Mouse (Mus musculus): Measurements from ENCODE around the gene Khsrp. TPM values are rescaled to one million over a fixed set of nuclear protein-coding genes. Genes with fewer than 3 reads are reported as not detected.

Gene Khsrp
- polyA plus RNA-seq, 1 experiment from 2014 or later: 44.9 TPM

GRCm38 (mm10) chr17:57047406-57047805, 16.1 kb upstream of the Khsrp start:
- 33% methylated on average over 5 of the region's 5 CpGs for WGBS
- no peak for DNase-seq (ENCODE audit: low spot score)

GRCm38 (mm10) chr17:57041554-57041953, 10.2 kb upstream of the Khsrp start, which contains the start of gene Slc25a41:
TSS of gene Slc25a41 (minus strand) at chr17:57041654.
- Histone ChIP-seq H3K27me3 (replicated peaks; ENCODE audit: control insufficient read depth, insufficient read depth, low read length) (peaks cover 3% of the 10 kb centered on the region; the same call in 1 of the 2 replicates), H3K9me3 (ENCODE audit: control insufficient read depth, low read length) (no peaks in the 10 kb centered on the region), H3K36me3 (ENCODE audit: control insufficient read depth, insufficient read depth, low read length) (peaks cover 5% of the 10 kb centered on the region; the same call in 1 of the 2 replicates), H3K4me1 (ENCODE audit: control insufficient read depth, insufficient read depth, low read length) (no peaks in the 10 kb centered on the region), H3K4me3 (ENCODE audit: low read depth, low read length) (no peak within 1 kb of the TSS), H3K4me2 (ENCODE audit: low read depth, low read length) (no peak within 1 kb of the TSS), H3K9ac (ENCODE audit: low read depth, low read length) (no peak within 1 kb of the TSS), H3K27ac (replicated peaks; ENCODE audit: low read depth, low read length) (no peak within 1 kb of the TSS)
- WGBS: 76% methylated on average over 8 of the region's 8 CpGs
- ATAC-seq (ENCODE audit: low read depth) (no peak), DNase-seq (ENCODE audit: low spot score) (no peak)

More at GRCm38 (mm10) chr17:57047406-57047805, 16.1 kb upstream of the Khsrp start:
- Histone ChIP-seq H3K4me1 (ENCODE audit: control insufficient read depth, insufficient read depth, low read length) (no peaks in the 10 kb centered on the region), H3K27me3 (replicated peaks; ENCODE audit: control insufficient read depth, insufficient read depth, low read length) (no peaks in the 10 kb centered on the region), H3K9ac (ENCODE audit: low read depth, low read length) (no peak overlapping the region), H3K27ac (replicated peaks; ENCODE audit: low read depth, low read length) (no peak overlapping the region), H3K36me3 (ENCODE audit: control insufficient read depth, insufficient read depth, low read length) (peaks cover 9% of the 10 kb centered on the region), H3K9me3 (ENCODE audit: control insufficient read depth, low read length) (no peaks in the 10 kb centered on the region), H3K4me2 (ENCODE audit: low read depth, low read length) (no peak overlapping the region), H3K4me3 (ENCODE audit: low read depth, low read length) (no peak overlapping the region)
- no peak; the same call in 1 of the 2 replicates for ATAC-seq (ENCODE audit: low read depth)

GRCm38 (mm10) chr17:57038978-57039377, 7.7 kb upstream of the Khsrp start:
- no peak for DNase-seq (ENCODE audit: low spot score)

GRCm38 (mm10) chr17:57032854-57033253, 1.5 kb upstream of the Khsrp start:
- Histone ChIP-seq H3K9me3 (ENCODE audit: control insufficient read depth, low read length) (no peaks in the 10 kb centered on the region), H3K9ac (ENCODE audit: low read depth, low read length) (no peak overlapping the region), H3K4me1 (ENCODE audit: control insufficient read depth, insufficient read depth, low read length) (peaks cover 13% of the 10 kb centered on the region), H3K36me3 (ENCODE audit: control insufficient read depth, insufficient read depth, low read length) (peaks cover 9% of the 10 kb centered on the region), H3K27me3 (replicated peaks; ENCODE audit: control insufficient read depth, insufficient read depth, low read length) (no peaks in the 10 kb centered on the region), H3K27ac (replicated peaks; ENCODE audit: low read depth, low read length) (no peak overlapping the region), H3K4me2 (ENCODE audit: low read depth, low read length) (peak overlapping the region; percentile 66; the same call in 1 of the 2 replicates), H3K4me3 (ENCODE audit: low read depth, low read length) (peak overlapping the region; percentile 46; the same call in 1 of the 2 replicates)
- DNase-seq (ENCODE audit: low spot score): no peak
- ATAC-seq (ENCODE audit: low read depth): no peak
- 89% methylated on average over 4 of the region's 4 CpGs for WGBS

More at GRCm38 (mm10) chr17:57038978-57039377, 7.7 kb upstream of the Khsrp start:
- WGBS: 39% methylated on average over 8 of the region's 8 CpGs
- H3K4me1 ChIP-seq (ENCODE audit: control insufficient read depth, insufficient read depth, low read length): no peaks in the 10 kb centered on the region
- no peak overlapping the region for H3K9ac ChIP-seq (ENCODE audit: low read depth, low read length)
- no peaks in the 10 kb centered on the region for H3K36me3 ChIP-seq (ENCODE audit: control insufficient read depth, insufficient read depth, low read length)
- H3K4me3 ChIP-seq (ENCODE audit: low read depth, low read length): no peak overlapping the region
- no peak overlapping the region for H3K4me2 ChIP-seq (ENCODE audit: low read depth, low read length)
- peaks cover 3% of the 10 kb centered on the region; the same call in 1 of the 2 replicates for H3K27me3 ChIP-seq (replicated peaks; ENCODE audit: control insufficient read depth, insufficient read depth, low read length)
- no peak overlapping the region for H3K27ac ChIP-seq (replicated peaks; ENCODE audit: low read depth, low read length)
- no peak for ATAC-seq (ENCODE audit: low read depth)
- no peaks in the 10 kb centered on the region for H3K9me3 ChIP-seq (ENCODE audit: control insufficient read depth, low read length)

GRCm38 (mm10) chr17:57031661-57032420, 519 bp upstream of the Khsrp start:
- Histone ChIP-seq H3K27me3 (replicated peaks; ENCODE audit: control insufficient read depth, insufficient read depth, low read length) (no peaks in the 10 kb centered on the region), H3K4me1 (ENCODE audit: control insufficient read depth, insufficient read depth, low read length) (peaks cover 13% of the 10 kb centered on the region), H3K27ac (replicated peaks; ENCODE audit: low read depth, low read length) (peak overlapping the region; percentile 92), H3K9me3 (ENCODE audit: control insufficient read depth, low read length) (no peaks in the 10 kb centered on the region), H3K36me3 (ENCODE audit: control insufficient read depth, insufficient read depth, low read length) (peaks cover 19% of the 10 kb centered on the region), H3K4me3 (ENCODE audit: low read depth, low read length) (peak overlapping the region; percentile 99), H3K4me2 (ENCODE audit: low read depth, low read length) (peak overlapping the region; percentile 66), H3K9ac (ENCODE audit: low read depth, low read length) (peak overlapping the region; percentile 65)
- DNase-seq (ENCODE audit: low spot score): peak; percentile 100
- under 1% methylated on average over 30 of the region's 38 CpGs for WGBS
- peak; percentile 95 for ATAC-seq (ENCODE audit: low read depth)

GRCm38 (mm10) chr17:57029691-57030090, 1.6 kb downstream of the Khsrp start:
- ATAC-seq (ENCODE audit: low read depth): no peak

GRCm38 (mm10) chr17:57027471-57027870, 3.9 kb downstream of the Khsrp start:
- ATAC-seq (ENCODE audit: low read depth) (no peak), DNase-seq (ENCODE audit: low spot score) (no peak)
- no peak overlapping the region for H3K9ac ChIP-seq (ENCODE audit: low read depth, low read length)
- H3K27ac ChIP-seq (replicated peaks; ENCODE audit: low read depth, low read length): no peak overlapping the region
- H3K4me1 ChIP-seq (ENCODE audit: control insufficient read depth, insufficient read depth, low read length): peaks cover 13% of the 10 kb centered on the region
- no peaks in the 10 kb centered on the region for H3K9me3 ChIP-seq (ENCODE audit: control insufficient read depth, low read length)
- H3K4me3 ChIP-seq (ENCODE audit: low read depth, low read length): no peak overlapping the region
- H3K27me3 ChIP-seq (replicated peaks; ENCODE audit: control insufficient read depth, insufficient read depth, low read length): no peaks in the 10 kb centered on the region
- H3K36me3 ChIP-seq (ENCODE audit: control insufficient read depth, insufficient read depth, low read length): peaks cover 63% of the 10 kb centered on the region
- WGBS: 87% methylated on average over 4 of the region's 4 CpGs
- no peak overlapping the region for H3K4me2 ChIP-seq (ENCODE audit: low read depth, low read length)

More at GRCm38 (mm10) chr17:57029691-57030090, 1.6 kb downstream of the Khsrp start:
- Histone ChIP-seq H3K4me1 (ENCODE audit: control insufficient read depth, insufficient read depth, low read length) (peaks cover 13% of the 10 kb centered on the region), H3K9me3 (ENCODE audit: control insufficient read depth, low read length) (no peaks in the 10 kb centered on the region), H3K4me2 (ENCODE audit: low read depth, low read length) (peak overlapping the region; percentile 93), H3K27ac (replicated peaks; ENCODE audit: low read depth, low read length) (no peak overlapping the region), H3K36me3 (ENCODE audit: control insufficient read depth, insufficient read depth, low read length) (peaks cover 41% of the 10 kb centered on the region), H3K27me3 (replicated peaks; ENCODE audit: control insufficient read depth, insufficient read depth, low read length) (no peaks in the 10 kb centered on the region), H3K4me3 (ENCODE audit: low read depth, low read length) (peak overlapping the region; percentile 99), H3K9ac (ENCODE audit: low read depth, low read length) (peak overlapping the region; percentile 100; the same call in 1 of the 2 replicates)
- WGBS: 43% methylated on average over 8 of the region's 8 CpGs
- DNase-seq (ENCODE audit: low spot score): no peak

GRCm38 (mm10) chr17:57020960-57021359, 10.4 kb downstream of the Khsrp start:
- no peak for DNase-seq (ENCODE audit: low spot score)
- H3K4me3 ChIP-seq (ENCODE audit: low read depth, low read length): no peak overlapping the region
- H3K36me3 ChIP-seq (ENCODE audit: control insufficient read depth, insufficient read depth, low read length): peaks cover 67% of the 10 kb centered on the region
- H3K9ac ChIP-seq (ENCODE audit: low read depth, low read length): no peak overlapping the region
- H3K9me3 ChIP-seq (ENCODE audit: control insufficient read depth, low read length): no peaks in the 10 kb centered on the region
- H3K4me1 ChIP-seq (ENCODE audit: control insufficient read depth, insufficient read depth, low read length): no peaks in the 10 kb centered on the region
- H3K27me3 ChIP-seq (replicated peaks; ENCODE audit: control insufficient read depth, insufficient read depth, low read length): no peaks in the 10 kb centered on the region
- H3K4me2 ChIP-seq (ENCODE audit: low read depth, low read length): no peak overlapping the region
- H3K27ac ChIP-seq (replicated peaks; ENCODE audit: low read depth, low read length): no peak overlapping the region
- no peak for ATAC-seq (ENCODE audit: low read depth)
- 92% methylated on average over 5 of the region's 5 CpGs for whole genome bisulfite sequencing
